Mouse (Mus musculus): ENCODE results near the gene Tcf7l1.

Tcf7l1 gene

GRCm38 (mm10) chr6:72754215-72754614 lies 34.8 kb downstream of the Tcf7l1 start:
- in situ Hi-C loops (cut with MboI; ENCODE audit: low pct_unique_long_range_greater_than_20kb in 1 of 2, low sequenced_read_pairs in 2 of 2, unreplicated experiment in 1 of 2), result no loop called here

DNA sequence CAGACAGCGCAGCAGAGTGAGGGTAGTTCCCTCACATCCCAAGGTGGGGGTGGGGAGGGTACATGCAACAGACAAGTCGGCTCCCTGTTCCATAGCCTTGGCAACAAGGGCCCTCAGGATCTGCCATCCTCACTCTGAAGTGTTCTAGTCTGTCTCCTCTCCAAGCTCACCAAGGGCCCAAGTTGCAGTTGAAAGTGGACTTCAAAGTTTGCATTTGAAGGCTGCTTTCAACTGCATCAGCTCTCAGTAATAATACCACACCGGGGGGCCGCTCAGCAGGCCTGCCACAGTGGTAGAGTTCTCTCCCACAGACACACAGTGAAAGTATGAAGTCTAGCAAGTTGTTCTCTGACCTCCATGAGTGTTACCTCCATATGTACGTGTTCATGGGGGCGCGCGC lies 35.3 kb downstream of the Tcf7l1 start:
- in situ Hi-C loops (cut with MboI; ENCODE audit: low pct_unique_long_range_greater_than_20kb in 1 of 2, low sequenced_read_pairs in 2 of 2, unreplicated experiment in 1 of 2), result no loop called here

- in situ Hi-C loops (cut with MboI; ENCODE audit: low pct_unique_long_range_greater_than_20kb in 1 of 2, low sequenced_read_pairs in 2 of 2, unreplicated experiment in 1 of 2), result no loop called here
Measured at GRCm38 (mm10) chr6:72752824-72753223, 36.2 kb downstream of the Tcf7l1 start.

- in situ Hi-C loops (cut with MboI; ENCODE audit: low pct_unique_long_range_greater_than_20kb in 1 of 2, low sequenced_read_pairs in 2 of 2, unreplicated experiment in 1 of 2), result no loop called here
Measured at GRCm38 (mm10) chr6:72751210-72751609, 37.8 kb downstream of the Tcf7l1 start.

DNA sequence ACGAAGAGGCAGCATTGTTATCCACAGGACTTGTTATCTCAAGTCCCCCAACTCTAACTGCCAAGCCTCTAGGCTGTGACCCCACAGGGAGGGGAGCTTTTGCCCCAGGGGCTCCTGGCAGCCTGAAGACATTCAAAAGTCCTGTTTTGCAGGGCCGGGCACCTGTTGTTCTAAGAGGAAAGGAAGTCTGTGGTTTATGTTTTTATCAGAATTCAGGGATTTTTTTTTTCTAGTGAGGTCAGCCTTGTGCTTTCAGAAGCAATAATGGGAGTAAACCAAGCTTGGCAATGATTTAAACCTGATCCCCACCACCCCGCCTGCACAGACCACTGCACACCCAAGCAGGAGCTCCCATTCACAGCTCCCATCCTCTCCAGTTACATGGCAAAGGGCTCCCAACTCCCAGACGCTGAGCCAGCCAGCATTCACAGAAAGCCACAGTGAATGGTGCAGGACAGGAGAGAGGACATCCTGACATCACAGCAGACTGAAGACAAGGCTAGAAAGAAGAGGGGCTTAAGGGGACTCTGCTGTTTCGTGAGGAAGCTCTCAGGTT lies 40.1 kb downstream of the Tcf7l1 start:
- in situ Hi-C loops (cut with MboI; ENCODE audit: low pct_unique_long_range_greater_than_20kb in 1 of 2, low sequenced_read_pairs in 2 of 2, unreplicated experiment in 1 of 2), result no loop called here

DNA sequence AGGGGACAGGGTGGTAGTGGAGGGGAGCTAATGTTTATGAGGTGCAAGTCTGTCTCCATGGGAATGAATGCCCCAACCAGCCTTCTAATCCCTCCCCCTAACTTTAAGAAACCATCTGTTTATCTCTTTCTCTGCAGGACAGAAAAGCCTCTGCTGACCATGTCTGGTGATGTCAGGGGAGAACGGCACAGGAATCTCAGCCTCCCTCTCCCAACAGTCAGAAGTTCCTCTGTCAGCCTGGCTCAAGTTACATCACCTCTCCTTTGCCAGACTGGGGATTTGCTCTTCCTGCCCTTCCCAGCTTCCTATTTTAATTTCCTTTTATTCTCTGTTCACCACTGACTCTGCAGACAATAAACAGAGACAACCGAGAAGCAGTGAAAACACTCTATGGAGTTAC lies 40.6 kb downstream of the Tcf7l1 start:
- in situ Hi-C loops (cut with MboI; ENCODE audit: low pct_unique_long_range_greater_than_20kb in 1 of 2, low sequenced_read_pairs in 2 of 2, unreplicated experiment in 1 of 2), result no loop called here

DNA sequence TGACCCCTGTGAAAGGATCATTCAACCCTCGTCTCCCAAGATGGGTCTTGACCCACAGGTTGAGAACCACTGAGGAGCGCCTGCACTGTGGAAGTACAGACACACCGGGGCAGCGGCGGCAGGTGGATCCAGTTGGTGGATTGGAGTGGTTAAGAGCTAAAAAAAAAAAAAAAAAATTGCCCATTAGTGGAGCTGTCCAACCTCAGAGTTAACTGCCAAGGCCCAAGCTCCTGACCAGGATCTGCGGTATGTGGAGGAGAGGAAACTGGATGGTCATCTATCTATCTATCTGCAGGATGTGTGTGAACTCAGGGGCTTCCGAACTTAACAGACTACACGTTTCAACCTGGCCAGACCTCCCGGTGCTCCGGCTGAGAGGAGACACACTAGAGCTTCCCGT lies 41.2 kb downstream of the Tcf7l1 start:
- in situ Hi-C loops (cut with MboI; ENCODE audit: low pct_unique_long_range_greater_than_20kb in 1 of 2, low sequenced_read_pairs in 2 of 2, unreplicated experiment in 1 of 2), result no loop called here

- in situ Hi-C loops (cut with MboI; ENCODE audit: low pct_unique_long_range_greater_than_20kb in 1 of 2, low sequenced_read_pairs in 2 of 2, unreplicated experiment in 1 of 2), result no loop called here
Measured at GRCm38 (mm10) chr6:72747156-72747555, 41.9 kb downstream of the Tcf7l1 start.

DNA sequence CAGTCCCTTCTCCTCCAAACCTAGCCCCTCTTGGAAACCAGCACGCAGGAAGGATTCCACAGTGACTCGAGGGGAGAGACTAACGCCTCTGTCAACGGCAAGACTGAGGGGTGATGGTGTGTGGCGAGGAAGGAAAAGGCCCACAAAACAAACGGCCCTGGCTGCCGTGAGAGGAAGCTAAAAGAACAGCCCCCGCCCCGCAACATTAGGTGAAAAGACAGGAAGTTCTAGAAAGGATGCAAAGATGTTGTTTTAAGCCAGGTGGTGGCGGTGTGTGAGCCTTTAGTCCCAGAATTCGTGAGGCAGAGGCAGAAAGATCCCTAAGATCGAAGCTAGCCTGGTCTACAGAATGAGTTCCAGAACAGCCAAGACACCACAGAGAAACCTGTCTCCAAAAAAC lies 43.3 kb downstream of the Tcf7l1 start:
- in situ Hi-C loops (cut with MboI; ENCODE audit: low pct_unique_long_range_greater_than_20kb in 1 of 2, low sequenced_read_pairs in 2 of 2, unreplicated experiment in 1 of 2), result no loop called here

DNA sequence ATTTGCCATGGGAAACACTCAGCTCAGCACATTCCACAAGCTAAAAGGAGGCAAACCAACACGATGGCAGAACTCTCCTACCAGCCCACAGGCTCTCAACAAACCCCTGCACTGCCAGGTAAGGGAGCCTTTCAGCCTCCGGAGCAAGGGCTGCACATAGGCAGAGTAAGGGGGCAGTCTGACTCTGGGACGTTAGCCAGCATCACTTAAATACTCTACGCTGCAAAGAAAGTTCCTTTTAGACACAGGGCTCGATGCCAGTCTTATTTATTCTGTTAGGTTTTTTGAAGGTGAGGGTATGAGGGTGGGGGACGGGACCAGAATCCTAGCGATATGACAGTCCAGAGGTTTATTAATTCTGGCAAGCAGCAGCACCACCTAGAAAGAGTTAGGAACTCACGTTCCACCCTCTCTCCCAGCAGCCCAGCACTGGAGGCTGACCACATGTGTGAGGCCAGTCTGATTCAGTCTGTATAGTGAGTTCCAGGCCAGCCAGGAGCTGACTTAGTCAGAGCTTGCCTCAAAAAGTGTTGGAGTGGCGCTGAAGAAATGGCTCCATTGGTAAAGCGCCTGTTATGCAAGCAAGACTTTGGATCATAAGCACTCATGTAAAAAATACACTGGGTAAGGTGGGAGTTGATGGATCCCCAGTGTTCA lies 44.8 kb downstream of the Tcf7l1 start:
- in situ Hi-C loops (cut with MboI; ENCODE audit: low pct_unique_long_range_greater_than_20kb in 1 of 2, low sequenced_read_pairs in 2 of 2, unreplicated experiment in 1 of 2), result no loop called here

DNA sequence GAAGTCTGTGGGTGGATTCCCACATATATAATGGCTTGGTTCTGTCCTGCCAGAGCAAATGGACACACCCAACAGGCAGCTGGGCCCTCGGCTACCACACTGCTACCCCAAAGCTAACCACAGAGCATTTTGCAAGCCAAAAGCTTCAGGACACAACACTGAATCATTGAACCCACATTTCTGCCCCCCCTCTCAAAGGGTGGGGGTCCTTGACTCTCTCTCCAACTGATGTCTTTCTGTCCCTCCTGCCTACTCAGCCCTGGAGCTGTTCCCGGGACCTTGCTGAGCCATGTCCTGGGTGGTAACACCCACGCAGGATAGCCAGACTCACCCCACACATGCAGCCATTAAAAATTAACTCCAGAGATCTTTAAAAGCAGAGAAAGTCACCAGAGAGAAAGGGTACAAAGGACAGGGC lies 45.4 kb downstream of the Tcf7l1 start:
- in situ Hi-C loops (cut with MboI; ENCODE audit: low pct_unique_long_range_greater_than_20kb in 1 of 2, low sequenced_read_pairs in 2 of 2, unreplicated experiment in 1 of 2), result no loop called here

DNA sequence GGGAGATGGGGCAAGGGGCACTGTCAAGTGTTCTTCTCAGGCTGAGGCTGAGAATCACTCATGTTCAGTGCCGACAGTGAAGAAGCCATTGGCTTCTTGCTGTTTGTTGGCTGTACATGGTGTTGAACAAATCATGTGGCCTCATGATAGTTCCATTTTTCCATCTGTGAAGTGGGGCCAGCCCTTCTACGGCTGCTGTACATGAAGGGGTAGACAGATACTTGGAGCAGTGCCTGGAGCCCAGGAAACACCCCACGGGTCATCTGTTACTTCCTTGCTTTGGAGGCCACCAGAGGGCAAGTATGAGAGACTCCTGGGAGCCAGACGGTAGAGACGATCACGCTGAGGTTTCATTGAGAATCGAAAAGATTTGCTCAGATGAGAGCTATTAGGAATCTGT lies 46.7 kb downstream of the Tcf7l1 start:
- in situ Hi-C loops (cut with MboI; ENCODE audit: low pct_unique_long_range_greater_than_20kb in 1 of 2, low sequenced_read_pairs in 2 of 2, unreplicated experiment in 1 of 2), result no loop called here

DNA sequence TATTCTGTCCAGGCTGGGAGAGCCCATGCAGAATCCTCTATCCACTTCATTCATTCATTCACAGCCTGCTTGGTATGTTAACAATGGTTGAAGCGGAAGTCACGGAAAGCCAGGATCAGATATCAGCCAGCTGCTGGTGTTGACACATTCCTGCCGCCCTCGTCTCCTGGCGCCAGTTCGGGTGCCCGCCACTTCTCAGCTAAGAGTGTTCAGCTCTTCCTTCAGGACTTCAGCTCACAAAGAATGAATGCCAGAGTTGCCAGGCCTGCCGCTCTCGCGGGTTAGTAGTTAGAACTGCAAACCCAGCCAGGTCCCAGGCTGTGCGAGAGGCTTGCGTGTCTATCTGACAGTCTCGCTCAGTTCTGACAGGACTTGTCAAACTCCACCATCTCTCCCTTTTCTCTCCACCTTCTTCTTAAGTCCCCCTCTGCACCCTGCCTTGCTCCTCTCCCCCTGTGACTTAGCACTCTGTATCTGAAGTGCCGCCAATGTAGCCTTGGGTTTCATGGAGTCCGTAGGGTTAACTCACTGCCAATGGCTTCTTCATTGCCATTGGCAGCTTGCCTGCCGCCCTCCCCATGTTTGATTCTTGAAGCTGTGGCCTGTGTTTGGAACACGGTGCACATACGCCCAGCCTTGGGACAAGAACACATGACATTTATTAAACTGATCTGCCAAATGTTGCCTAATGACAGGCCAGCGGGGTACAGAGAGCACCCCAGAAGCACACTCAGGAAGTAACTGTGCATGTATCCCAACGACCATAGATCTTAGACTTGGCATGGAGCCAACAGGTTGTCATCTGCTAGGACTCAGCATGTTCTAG lies 48.2 kb downstream of the Tcf7l1 start:
- in situ Hi-C loops (cut with MboI; ENCODE audit: low pct_unique_long_range_greater_than_20kb in 1 of 2, low sequenced_read_pairs in 2 of 2, unreplicated experiment in 1 of 2), result no loop called here

GRCm38 (mm10) chr6:72736872-72737271 lies 52.2 kb downstream of the Tcf7l1 start:
- in situ Hi-C loops (cut with MboI; ENCODE audit: low pct_unique_long_range_greater_than_20kb in 1 of 2, low sequenced_read_pairs in 2 of 2, unreplicated experiment in 1 of 2), result no loop called here

DNA sequence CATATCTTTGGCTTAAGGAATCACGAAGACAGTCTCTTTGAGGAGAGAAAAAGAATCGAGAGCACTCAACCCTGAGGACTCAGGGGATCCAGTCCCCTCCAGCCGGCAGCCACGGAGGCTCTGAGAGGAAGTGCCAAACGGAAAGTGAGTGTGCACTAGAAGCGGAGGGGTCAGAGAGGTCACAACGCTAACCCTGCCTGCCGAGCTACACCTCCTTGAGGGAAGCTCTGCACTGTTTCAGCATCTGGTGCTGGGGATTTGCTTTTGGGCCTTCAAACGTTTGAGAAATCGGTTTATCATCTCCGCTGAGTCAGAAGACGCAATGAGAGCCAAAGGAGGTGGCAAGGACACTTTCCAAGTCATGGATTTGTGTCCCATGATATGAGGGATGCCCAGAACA lies 53.8 kb downstream of the Tcf7l1 start:
- in situ Hi-C loops (cut with MboI; ENCODE audit: low pct_unique_long_range_greater_than_20kb in 1 of 2, low sequenced_read_pairs in 2 of 2, unreplicated experiment in 1 of 2), result no loop called here

- in situ Hi-C loops (cut with MboI; ENCODE audit: low pct_unique_long_range_greater_than_20kb in 1 of 2, low sequenced_read_pairs in 2 of 2, unreplicated experiment in 1 of 2), result no loop called here
Measured at GRCm38 (mm10) chr6:72733375-72733774, 55.7 kb downstream of the Tcf7l1 start.

GRCm38 (mm10) chr6:72732109-72732508 lies 56.9 kb downstream of the Tcf7l1 start:
- in situ Hi-C loops (cut with MboI; ENCODE audit: low pct_unique_long_range_greater_than_20kb in 1 of 2, low sequenced_read_pairs in 2 of 2, unreplicated experiment in 1 of 2), result no loop called here

DNA sequence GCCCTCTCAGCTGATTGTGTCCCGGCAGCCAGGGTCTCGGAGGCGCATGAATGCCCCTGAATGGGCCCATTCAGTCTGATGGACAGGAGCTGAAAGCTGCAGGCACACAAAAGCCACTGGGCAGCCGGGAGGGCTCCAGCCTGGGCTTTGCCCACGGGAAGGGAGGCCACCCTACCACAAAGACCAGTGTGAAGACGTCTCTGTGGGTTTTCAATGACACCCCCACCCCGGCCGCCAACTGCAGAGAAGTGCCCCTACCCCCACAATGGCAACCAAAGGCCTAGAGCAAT lies 58.5 kb downstream of the Tcf7l1 start:
- in situ Hi-C loops (cut with MboI; ENCODE audit: low pct_unique_long_range_greater_than_20kb in 1 of 2, low sequenced_read_pairs in 2 of 2, unreplicated experiment in 1 of 2), result no loop called here

DNA sequence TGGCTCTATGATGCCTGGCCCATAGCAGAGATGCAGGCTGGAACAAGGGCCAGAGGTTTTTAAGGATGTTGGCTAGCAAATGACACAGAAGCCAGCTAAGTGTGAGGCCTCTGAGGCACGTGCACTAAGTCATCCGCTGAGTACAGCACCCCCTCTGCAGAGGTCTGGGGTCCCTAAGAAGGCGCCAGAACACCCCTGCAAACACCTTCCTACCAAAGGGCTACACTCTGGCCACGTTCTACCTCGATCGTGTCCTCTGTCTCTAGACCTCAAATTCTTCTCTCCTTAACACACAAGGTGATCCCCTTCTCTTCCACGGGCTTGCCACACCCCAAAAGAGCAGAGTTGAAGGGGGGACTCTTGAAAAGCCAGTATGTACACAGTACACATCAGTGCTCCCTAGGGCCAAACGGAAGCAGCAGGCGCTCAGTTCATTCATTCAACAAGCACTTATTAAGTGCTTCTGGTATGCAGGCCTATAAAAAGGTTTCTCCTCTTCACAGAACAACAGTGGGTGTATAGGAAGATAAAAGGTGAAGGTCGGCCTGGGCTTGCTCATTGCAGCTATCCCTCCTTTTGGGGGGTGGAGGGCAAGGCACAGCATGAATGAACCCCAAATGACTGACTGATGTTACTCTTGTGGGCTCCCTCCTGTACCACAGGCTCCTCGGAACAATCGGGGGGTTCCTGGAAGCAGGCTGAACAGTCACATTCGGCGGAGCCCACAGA lies 59.1 kb downstream of the Tcf7l1 start:
- in situ Hi-C loops (cut with MboI; ENCODE audit: low pct_unique_long_range_greater_than_20kb in 1 of 2, low sequenced_read_pairs in 2 of 2, unreplicated experiment in 1 of 2), result no loop called here

All from mouse embryonic stem cell (cell line).